Mouse (Mus musculus): Measurements from ENCODE around the gene Rbm15. TPM values are rescaled to one million over a fixed set of nuclear protein-coding genes. Genes with fewer than 3 reads are reported as not detected.

Rbm15 gene
- polyA plus RNA-seq, 1 experiment from 2014 or later, result 15.4 TPM

Other genes with a start within 250 kb of the Rbm15 start
- gene Kcna2, start 232.5 kb downstream of the Rbm15 start, polyA plus RNA-seq (2015; fragmentation: Nextera tagmentation; extraction: Ambion mirVana), result 0.37 and 0.49 TPM in 2 replicates
- gene Kcna10, start 150.6 kb downstream of the Rbm15 start, polyA plus RNA-seq (2015; fragmentation: Nextera tagmentation; extraction: Ambion mirVana), result not detected in 2 replicates
- gene Cym, start 111.9 kb downstream of the Rbm15 start, polyA plus RNA-seq (2015; fragmentation: Nextera tagmentation; extraction: Ambion mirVana), result 0.35 TPM in 1 of 2 replicates, not detected in the other
- not detected in 2 replicates for gene A630076J17Rik, start 103.1 kb downstream of the Rbm15 start, polyA plus RNA-seq (2015; fragmentation: Nextera tagmentation; extraction: Ambion mirVana)
- gene Prok1, start 94.0 kb downstream of the Rbm15 start, polyA plus RNA-seq (2015; fragmentation: Nextera tagmentation; extraction: Ambion mirVana), result 0.10 TPM in 1 of 2 replicates, not detected in the other
- 227 and 246 TPM in 2 replicates for gene Lamtor5, start 54.8 kb downstream of the Rbm15 start, polyA plus RNA-seq (2015; fragmentation: Nextera tagmentation; extraction: Ambion mirVana)
- gene Slc16a4, start 42.4 kb downstream of the Rbm15 start, polyA plus RNA-seq (2015; fragmentation: Nextera tagmentation; extraction: Ambion mirVana), result 2.4 and 3.1 TPM in 2 replicates
- gene Kcnc4, start 125.9 kb upstream of the Rbm15 start, polyA plus RNA-seq (2015; fragmentation: Nextera tagmentation; extraction: Ambion mirVana), result 0.25 and 0.38 TPM in 2 replicates
- gene Slc6a17, start 184.3 kb upstream of the Rbm15 start, polyA plus RNA-seq (2015; fragmentation: Nextera tagmentation; extraction: Ambion mirVana), result 9.6 and 11.2 TPM in 2 replicates
- not detected in 2 replicates for gene Ubl4b, start 221.4 kb upstream of the Rbm15 start, polyA plus RNA-seq (2015; fragmentation: Nextera tagmentation; extraction: Ambion mirVana)